Mouse (Mus musculus) mammary gland, adult 2 months (tissue): ENCODE measurements around the gene Krtdap. TPM values are rescaled to one million over a fixed set of nuclear protein-coding genes. Genes with fewer than 3 reads are reported as not detected.

Source experiments
- polyA plus RNA-seq: library from polyadenylated mRNA; depleted of rRNA; stranded (reverse); fragments of >200 nt; gene quantifications from 2 replicates; pipeline ENCODE4 v1.2.3, GENCODE M21; 2012; ENCODE audit warnings: low replicate concordance; rRNA removed

The Krtdap gene
- polyA plus RNA-seq = 1.2 and 71.0 TPM in 2 replicates

DNA sequence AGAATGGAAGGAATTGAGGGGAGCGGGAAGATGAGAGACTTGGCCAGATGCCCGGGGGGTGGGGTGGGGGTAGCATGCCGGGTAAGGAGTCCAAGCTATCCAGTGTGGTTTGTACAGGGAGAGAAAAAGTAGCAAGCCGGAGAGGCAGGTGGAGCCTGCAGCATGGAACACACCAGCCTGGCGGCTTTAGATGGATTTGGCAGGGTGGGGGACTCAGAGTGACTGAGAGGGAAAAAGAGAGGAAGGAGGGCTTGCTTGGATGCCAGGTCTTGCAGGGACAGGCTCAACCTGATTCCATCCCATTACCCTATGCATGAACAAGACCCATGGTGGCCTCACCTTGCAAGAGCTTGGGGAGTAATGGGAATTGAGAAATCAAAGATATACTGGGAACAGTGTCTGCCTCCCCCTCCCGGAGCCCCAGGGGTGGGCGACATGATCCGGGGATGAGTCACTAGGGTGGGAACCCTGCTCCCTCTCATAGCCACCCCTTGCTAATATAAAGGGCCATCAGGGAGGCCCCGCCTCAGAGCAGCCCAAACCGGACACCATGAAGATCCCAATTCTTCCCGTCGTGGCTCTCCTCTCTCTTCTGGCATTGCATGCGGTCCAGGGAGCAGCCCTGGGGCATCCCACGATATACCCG lies at the start of gene Krtdap:
TSS of gene Krtdap (plus strand) at position 520 of the 646 bp plus-strand sequence.

DNA sequence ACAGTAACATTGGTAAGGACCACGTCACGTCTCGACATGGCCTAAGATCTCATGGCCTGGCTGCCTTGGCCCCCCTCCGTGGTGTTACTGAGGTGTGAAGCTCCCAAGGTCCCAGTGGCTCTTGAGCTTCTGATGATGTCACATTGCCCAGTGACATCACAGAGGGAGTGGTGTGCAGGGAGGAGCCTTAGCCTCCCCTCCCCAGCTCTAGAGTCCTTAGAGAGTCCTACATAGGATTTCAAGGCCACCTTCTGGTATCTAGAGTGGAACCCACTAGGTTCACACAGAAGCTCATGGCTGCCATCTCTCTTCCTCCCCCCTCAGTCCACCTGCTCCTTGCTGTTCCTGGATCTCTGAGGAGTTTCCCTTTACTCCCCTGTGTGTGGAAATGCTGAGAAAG lies 44.1 kb upstream of the Krtdap start, which contains the start of gene Gapdhs:
TSS of gene Gapdhs (minus strand) at position 65 of the 400 bp plus-strand sequence.

DNA sequence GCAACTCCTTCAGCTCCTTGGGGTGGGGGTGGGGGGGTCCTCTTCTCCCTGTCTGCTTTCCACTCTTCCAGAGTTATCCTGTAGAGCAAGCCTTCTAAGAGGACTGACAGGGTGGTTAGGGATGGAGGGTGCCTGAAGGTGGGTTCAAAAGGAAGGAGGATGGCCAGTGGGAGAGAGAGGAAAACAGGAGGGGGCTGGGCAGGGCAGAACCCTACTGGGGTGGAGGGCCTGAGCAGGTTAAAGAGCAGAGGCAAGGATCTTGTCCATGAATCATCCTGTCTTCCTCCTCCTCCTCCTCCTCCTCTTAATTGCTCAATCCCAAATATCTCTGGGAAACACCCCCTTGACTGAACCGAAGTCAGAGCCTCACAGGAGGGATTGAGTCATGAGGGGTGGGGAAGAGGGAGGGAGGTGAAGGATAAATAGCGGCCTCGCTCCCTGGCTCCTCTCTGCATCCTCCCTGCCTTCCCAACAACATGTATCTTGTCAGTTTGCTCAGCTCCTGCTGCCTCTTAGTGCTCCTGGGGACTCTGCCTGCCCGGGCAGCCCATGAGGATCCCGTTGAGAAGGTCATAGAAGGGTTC lies 36.5 kb upstream of the Krtdap start, which contains the start of gene Sbsn:
TSS of gene Sbsn (plus strand) at position 386 of the 584 bp plus-strand sequence.

DNA sequence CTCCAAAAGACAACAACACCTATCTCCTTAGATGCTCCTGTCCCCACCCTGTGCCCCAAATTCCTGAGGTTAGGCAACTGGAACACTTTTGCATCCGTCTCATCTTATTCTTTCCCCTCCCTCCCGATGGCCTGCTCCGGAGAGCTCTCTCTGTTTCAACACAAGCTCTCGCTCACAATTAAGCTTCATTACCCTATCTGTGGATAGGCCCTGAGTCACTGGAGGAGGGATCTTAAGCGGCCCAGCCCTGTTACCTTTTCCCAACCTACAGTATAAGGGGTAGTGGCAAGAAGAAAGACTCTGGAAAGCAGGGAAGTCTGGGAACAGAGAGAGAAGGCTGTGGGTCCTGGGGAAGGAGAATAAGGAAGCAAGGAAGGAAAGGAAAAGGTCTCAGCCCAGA lies 24.2 kb upstream of the Krtdap start, which contains the start of gene Dmkn:
TSS of gene Dmkn (plus strand) at position 301 of the 400 bp plus-strand sequence.

DNA sequence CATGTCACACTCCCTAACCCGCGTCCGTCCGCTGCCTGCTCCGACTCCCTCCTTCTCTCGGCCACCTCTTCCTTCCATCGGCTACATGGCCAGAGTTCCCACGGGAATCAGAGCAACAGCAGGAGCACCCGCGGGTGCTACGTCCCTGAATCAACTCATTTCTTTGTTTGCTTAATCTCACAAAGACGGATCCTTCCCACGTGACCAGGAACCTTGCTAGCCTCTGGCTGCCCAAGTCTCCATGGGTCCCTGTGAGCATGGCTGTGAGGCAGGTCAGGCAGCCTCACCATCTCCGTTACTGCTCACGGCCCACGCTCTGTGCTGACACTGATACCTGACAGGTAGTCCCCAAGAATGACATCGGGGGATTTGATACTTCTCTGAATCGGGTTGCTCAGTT lies 36.0 kb downstream of the Krtdap start, which contains the start of gene Ffar2:
TSS of gene Ffar2 (minus strand) at position 101 of the 400 bp plus-strand sequence.

Other genes starting within 250 kb of the Krtdap start
- 49.5 and 798 TPM in 2 replicates for gene Hspb6, start 235.7 kb upstream of the Krtdap start, polyA plus RNA-seq
- gene Proser3, start 235.6 kb upstream of the Krtdap start, polyA plus RNA-seq = 8.0 and 10.5 TPM in 2 replicates
- 36.9 and 40.0 TPM in 2 replicates for gene Lin37, start 228.1 kb upstream of the Krtdap start, polyA plus RNA-seq
- 58.9 and 66.3 TPM in 2 replicates for gene U2af1l4, start 224.6 kb upstream of the Krtdap start, polyA plus RNA-seq
- gene Gm49396, start 224.6 kb upstream of the Krtdap start, polyA plus RNA-seq = 2.1 and 2.5 TPM in 2 replicates
- 97.0 and 187 TPM in 2 replicates for gene Psenen, start 224.3 kb upstream of the Krtdap start, polyA plus RNA-seq
- gene Igflr1, start 222.5 kb upstream of the Krtdap start, polyA plus RNA-seq = 9.9 and 16.6 TPM in 2 replicates
- gene Kmt2b, start 199.2 kb upstream of the Krtdap start, polyA plus RNA-seq = 63.8 and 73.1 TPM in 2 replicates
- gene Zbtb32, start 189.0 kb upstream of the Krtdap start, polyA plus RNA-seq = 4.8 and 7.8 TPM in 2 replicates
- 1.4 and 2.3 TPM in 2 replicates for gene Upk1a, start 175.0 kb upstream of the Krtdap start, polyA plus RNA-seq
- 332 and 742 TPM in 2 replicates for gene Cox6b1, start 161.7 kb upstream of the Krtdap start, polyA plus RNA-seq
- gene Etv2, start 152.0 kb upstream of the Krtdap start, polyA plus RNA-seq = not detected in 2 replicates
- 53.5 and 112 TPM in 2 replicates for gene Rbm42, start 137.6 kb upstream of the Krtdap start, polyA plus RNA-seq
- 11.4 and 12.7 TPM in 2 replicates for gene Haus5, start 122.9 kb upstream of the Krtdap start, polyA plus RNA-seq
- gene Pmis2, start 116.3 kb upstream of the Krtdap start, polyA plus RNA-seq = not detected in 2 replicates
- not detected in 2 replicates for gene 2200002J24Rik, start 89.0 kb upstream of the Krtdap start, polyA plus RNA-seq
- gene Atp4a, start 75.7 kb upstream of the Krtdap start, polyA plus RNA-seq = 0.05 and 0.70 TPM in 2 replicates
- gene Tmem147, start 58.4 kb upstream of the Krtdap start, polyA plus RNA-seq = 183 and 405 TPM in 2 replicates
- 0.09 and 0.10 TPM in 2 replicates for gene Gapdhs, start 44.2 kb upstream of the Krtdap start, polyA plus RNA-seq
- 6.5 and 14.4 TPM in 2 replicates for gene Sbsn, start 36.4 kb upstream of the Krtdap start, polyA plus RNA-seq
- gene Dmkn, start 24.1 kb upstream of the Krtdap start, polyA plus RNA-seq = 5.2 and 132 TPM in 2 replicates
- 44.2 and 53.7 TPM in 2 replicates for gene Ffar2, start 35.9 kb downstream of the Krtdap start, polyA plus RNA-seq
- gene Ffar3, start 68.3 kb downstream of the Krtdap start, polyA plus RNA-seq = 0.10 and 0.11 TPM in 2 replicates
- gene Ffar1, start 73.7 kb downstream of the Krtdap start, polyA plus RNA-seq = 5.8 and 8.9 TPM in 2 replicates
- 85.3 and 86.3 TPM in 2 replicates for gene Cd22, start 92.4 kb downstream of the Krtdap start, polyA plus RNA-seq
- 3.9 and 5.1 TPM in 2 replicates for gene Mag, start 127.0 kb downstream of the Krtdap start, polyA plus RNA-seq
- gene Hamp2, start 136.8 kb downstream of the Krtdap start, polyA plus RNA-seq = 6.9 and 22.7 TPM in 2 replicates
- 1.9 and 22.9 TPM in 2 replicates for gene Hamp, start 156.1 kb downstream of the Krtdap start, polyA plus RNA-seq
- 122 and 253 TPM in 2 replicates for gene Usf2, start 168.9 kb downstream of the Krtdap start, polyA plus RNA-seq
- gene Lsr, start 185.6 kb downstream of the Krtdap start, polyA plus RNA-seq = 48.3 and 72.9 TPM in 2 replicates
- gene Fam187b, start 185.9 kb downstream of the Krtdap start, polyA plus RNA-seq = 2.1 and 3.5 TPM in 2 replicates